Mouse (Mus musculus) testis, adult 2 months (tissue): ENCODE data around the gene Msh5.

ENCODE experiments used
- CTCF ChIP-seq: fragments of 200-500 bp; IDR thresholded peaks from 2 replicates; pipeline ENCODE4 v1.5.1; 2012; ENCODE audit warnings: low read depth, mild to moderate bottlenecking, inconsistent platforms, low read length, moderate library complexity; ENCODE audit not compliant: control insufficient read depth, insufficient read depth, insufficient replicate concordance
- POLR2A ChIP-seq: fragments of 200-500 bp; IDR thresholded peaks from 2 replicates; pipeline ENCODE4 v1.6.1; 2012; ENCODE audit warnings: low read depth, mild to moderate bottlenecking, inconsistent platforms, low read length, moderate library complexity; ENCODE audit not compliant: control insufficient read depth

DNA sequence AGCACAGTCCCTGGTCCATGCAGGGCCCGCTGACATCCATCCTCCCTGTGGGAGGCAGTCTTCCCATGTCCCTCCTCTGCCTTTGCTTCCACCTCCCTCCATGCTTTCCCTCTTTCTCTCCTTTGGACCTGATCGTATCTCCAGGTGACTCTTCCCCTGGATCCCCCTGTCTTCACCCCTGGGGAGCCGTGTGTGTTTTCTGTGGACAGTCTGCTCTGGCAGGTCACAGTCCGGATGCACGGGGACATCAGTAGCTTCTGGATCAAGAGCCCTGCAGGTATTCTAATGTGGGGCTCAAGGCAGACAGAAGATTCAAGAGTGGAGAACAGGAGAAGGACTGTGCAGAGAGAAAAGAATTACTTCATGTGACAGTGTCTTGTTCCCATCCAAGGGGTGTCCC is 23.3 kb downstream of the Msh5 start:
- TF ChIP-seq CTCF (no peak), POLR2A (no peak)
